Mouse (Mus musculus) cerebellum, postnatal 36 days (tissue): ENCODE measurements around the gene Abcc2.

Experiments
- DNase-seq, 2 experiments: peaks; one replicate each; pipeline ENCODE4 v3.0.0; 2021 to 2022; ENCODE audit warnings: mixed read lengths in 2 of 2

Gene Abcc2

GRCm38 (mm10) chr19:43784761-43785160, 2.8 kb downstream of the Abcc2 start:
- DNase-seq = no peak

- no peak for DNase-seq
These were observed 4.4 kb downstream of the Abcc2 start for GRCm38 (mm10) chr19:43786249-43787026.

GRCm38 (mm10) chr19:43789817-43790216, 7.8 kb downstream of the Abcc2 start:
- DNase-seq = no peak

GRCm38 (mm10) chr19:43792537-43792936, 10.5 kb downstream of the Abcc2 start:
- DNase-seq = no peak

GRCm38 (mm10) chr19:43793951-43794350, 12.0 kb downstream of the Abcc2 start:
- no peak for DNase-seq

- DNase-seq = no peak
These were observed 13.5 kb downstream of the Abcc2 start for GRCm38 (mm10) chr19:43795511-43795910.

- DNase-seq = no peak
These were observed 15.2 kb downstream of the Abcc2 start for GRCm38 (mm10) chr19:43797216-43797615.

- no peak for DNase-seq
These were observed 19.5 kb downstream of the Abcc2 start for GRCm38 (mm10) chr19:43801427-43802051.

GRCm38 (mm10) chr19:43803866-43804265, 21.9 kb downstream of the Abcc2 start:
- no peak for DNase-seq

GRCm38 (mm10) chr19:43809331-43809730, 27.3 kb downstream of the Abcc2 start:
- DNase-seq = no peak

- no peak for DNase-seq
These were observed 29.4 kb downstream of the Abcc2 start for GRCm38 (mm10) chr19:43811419-43811818.

GRCm38 (mm10) chr19:43813315-43813714, 31.3 kb downstream of the Abcc2 start:
- DNase-seq = no peak

GRCm38 (mm10) chr19:43815661-43816414, 33.8 kb downstream of the Abcc2 start:
- DNase-seq = no peak

GRCm38 (mm10) chr19:43826855-43827254, 44.9 kb downstream of the Abcc2 start:
- no peak for DNase-seq

GRCm38 (mm10) chr19:43832425-43833069, 50.6 kb downstream of the Abcc2 start:
- DNase-seq = peak; percentile 76 to 81

GRCm38 (mm10) chr19:43843184-43843583, 61.2 kb downstream of the Abcc2 start:
- DNase-seq = no peak

GRCm38 (mm10) chr19:43845331-43845908, 63.4 kb downstream of the Abcc2 start:
- no peak for DNase-seq

GRCm38 (mm10) chr19:43847056-43847455, 65.1 kb downstream of the Abcc2 start:
- no peak for DNase-seq

- DNase-seq = no peak
These were observed 66.0 kb downstream of the Abcc2 start for GRCm38 (mm10) chr19:43847966-43848365.

- no peak for DNase-seq
These were observed 68.0 kb downstream of the Abcc2 start for GRCm38 (mm10) chr19:43850026-43850425.

- DNase-seq = peak; percentile 34 to 44
These were observed 70.1 kb downstream of the Abcc2 start for GRCm38 (mm10) chr19:43851996-43852630.
